Mouse (Mus musculus): ENCODE measurements around the gene Cacna2d3.

DNA sequence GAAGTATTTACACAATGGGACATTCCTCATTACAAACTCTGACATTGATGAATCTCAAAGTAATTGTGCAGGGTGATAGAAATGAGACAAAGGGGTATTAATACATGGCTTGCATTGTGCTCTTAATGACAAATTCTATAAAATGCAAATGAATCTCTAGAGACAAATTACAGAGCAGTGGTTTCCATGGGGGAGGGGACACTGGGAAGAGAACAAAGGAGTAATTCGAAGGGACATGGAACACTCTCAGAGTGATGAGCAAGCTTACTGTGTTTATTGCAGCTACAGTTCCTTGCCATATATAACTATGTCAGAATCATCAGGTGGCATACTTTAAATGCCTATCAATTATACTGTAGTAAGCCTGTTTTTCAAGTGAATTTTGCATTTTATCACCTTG, 806.7 kb downstream of the Cacna2d3 start:
- TF ChIP-seq CTCF (conservative IDR thresholded peaks at IDR 0.05; ENCODE audit: insufficient read depth, insufficient read length, low read depth, low read length) (no peak), POLR2A (IDR thresholded peaks at IDR 0.05; ENCODE audit: low read depth, low read length) (no peak)

Data from kidney, adult 2 months (tissue).